Mouse (Mus musculus): ENCODE data around the gene Cds1. TPM values are rescaled to one million over a fixed set of nuclear protein-coding genes. Genes with fewer than 3 reads are reported as not detected.

Gene Cds1
- polyA plus RNA-seq, 1 experiment, result 0.76 TPM

GRCm38 (mm10) chr5:101742014-101742413 lies 22.9 kb upstream of the Cds1 start:
- no peak for TF ChIP-seq FLI1 (IDR thresholded peaks at IDR 0.05; ENCODE audit: low read length)
- no peak for TF ChIP-seq GATA1 (IDR thresholded peaks at IDR 0.05; ENCODE audit: borderline replicate concordance, low read length)
- H3K27me3 ChIP-seq (replicated peaks), result no peaks in the 10 kb centered on the region
- no peaks in the 10 kb centered on the region for H3K36me3 ChIP-seq (replicated peaks; ENCODE audit: low read length)
- H3K9me3 ChIP-seq, result peaks cover 10% of the 10 kb centered on the region; the same call in 1 of the 2 replicates
- H3K4me3 ChIP-seq (replicated peaks), result no peak overlapping the region
- H3K4me1 ChIP-seq, result no peaks in the 10 kb centered on the region

- H3K9me3 ChIP-seq, result peaks cover 10% of the 10 kb centered on the region; the same call in 1 of the 2 replicates
Measured at GRCm38 (mm10) chr5:101742425-101742824, 22.5 kb upstream of the Cds1 start.

GRCm38 (mm10) chr5:101744886-101745285 lies 20.0 kb upstream of the Cds1 start:
- H3K36me3 ChIP-seq (replicated peaks; ENCODE audit: low read length), result no peaks in the 10 kb centered on the region
- no peaks in the 10 kb centered on the region for H3K27me3 ChIP-seq (replicated peaks)
- TF ChIP-seq FLI1 (IDR thresholded peaks at IDR 0.05; ENCODE audit: low read length) (no peak), GATA1 (IDR thresholded peaks at IDR 0.05; ENCODE audit: borderline replicate concordance, low read length) (no peak)
- peaks cover 10% of the 10 kb centered on the region; the same call in 1 of the 2 replicates for H3K9me3 ChIP-seq
- no peak overlapping the region for H3K4me3 ChIP-seq (replicated peaks)
- H3K4me1 ChIP-seq, result no peaks in the 10 kb centered on the region

More at GRCm38 (mm10) chr5:101742425-101742824, 22.5 kb upstream of the Cds1 start:
- Histone ChIP-seq H3K4me3 (replicated peaks) (no peak overlapping the region), H3K4me1 (no peaks in the 10 kb centered on the region), H3K36me3 (replicated peaks; ENCODE audit: low read length) (no peaks in the 10 kb centered on the region), H3K27me3 (replicated peaks) (no peaks in the 10 kb centered on the region)
- no peak for TF ChIP-seq GATA1 (IDR thresholded peaks at IDR 0.05; ENCODE audit: borderline replicate concordance, low read length)
- no peak for TF ChIP-seq FLI1 (IDR thresholded peaks at IDR 0.05; ENCODE audit: low read length)

GRCm38 (mm10) chr5:101753680-101754079 lies 11.2 kb upstream of the Cds1 start:
- peaks cover 5% of the 10 kb centered on the region for H3K27me3 ChIP-seq (replicated peaks)
- H3K4me1 ChIP-seq, result no peaks in the 10 kb centered on the region
- H3K9me3 ChIP-seq, result no peaks in the 10 kb centered on the region
- no peaks in the 10 kb centered on the region for H3K36me3 ChIP-seq (replicated peaks; ENCODE audit: low read length)
- TF ChIP-seq GATA1 (IDR thresholded peaks at IDR 0.05; ENCODE audit: borderline replicate concordance, low read length), result no peak
- TF ChIP-seq FLI1 (IDR thresholded peaks at IDR 0.05; ENCODE audit: low read length), result no peak
- H3K4me3 ChIP-seq (replicated peaks), result no peak overlapping the region

GRCm38 (mm10) chr5:101757669-101758068 lies 7.3 kb upstream of the Cds1 start:
- no peaks in the 10 kb centered on the region for H3K36me3 ChIP-seq (replicated peaks; ENCODE audit: low read length)
- H3K27me3 ChIP-seq (replicated peaks), result peaks cover 19% of the 10 kb centered on the region

GRCm38 (mm10) chr5:101761685-101762084 lies 3.2 kb upstream of the Cds1 start:
- H3K9me3 ChIP-seq, result 0 out of 2 replicates have a peak, but pooled peaks cover 3% of the 10 kb centered on the region
- H3K4me1 ChIP-seq, result peaks cover 26% of the 10 kb centered on the region
- TF ChIP-seq GATA1 (IDR thresholded peaks at IDR 0.05; ENCODE audit: borderline replicate concordance, low read length) (no peak), FLI1 (IDR thresholded peaks at IDR 0.05; ENCODE audit: low read length) (no peak)

More at GRCm38 (mm10) chr5:101757669-101758068, 7.3 kb upstream of the Cds1 start:
- Histone ChIP-seq H3K4me1 (no peaks in the 10 kb centered on the region), H3K4me3 (replicated peaks) (no peak overlapping the region), H3K9me3 (0 out of 2 replicates have a peak, but pooled peaks cover 3% of the 10 kb centered on the region)
- TF ChIP-seq GATA1 (IDR thresholded peaks at IDR 0.05; ENCODE audit: borderline replicate concordance, low read length) (no peak), FLI1 (IDR thresholded peaks at IDR 0.05; ENCODE audit: low read length) (no peak)

GRCm38 (mm10) chr5:101763571-101763970 lies 1.4 kb upstream of the Cds1 start:
- H3K27me3 ChIP-seq (replicated peaks), result peaks cover 73% of the 10 kb centered on the region
- TF ChIP-seq FLI1 (IDR thresholded peaks at IDR 0.05; ENCODE audit: low read length), result no peak
- no peak for TF ChIP-seq GATA1 (IDR thresholded peaks at IDR 0.05; ENCODE audit: borderline replicate concordance, low read length)
- no peak overlapping the region for H3K4me3 ChIP-seq (replicated peaks)
- peaks cover 9% of the 10 kb centered on the region; the same call in 1 of the 2 replicates for H3K9me3 ChIP-seq
- peaks cover 26% of the 10 kb centered on the region for H3K4me1 ChIP-seq
- H3K36me3 ChIP-seq (replicated peaks; ENCODE audit: low read length), result no peaks in the 10 kb centered on the region

More at GRCm38 (mm10) chr5:101761685-101762084, 3.2 kb upstream of the Cds1 start:
- Histone ChIP-seq H3K27me3 (replicated peaks) (peaks cover 59% of the 10 kb centered on the region), H3K36me3 (replicated peaks; ENCODE audit: low read length) (no peaks in the 10 kb centered on the region), H3K4me3 (replicated peaks) (no peak overlapping the region)

GRCm38 (mm10) chr5:101765390-101765901 lies 516 bp downstream of the Cds1 start:
- Histone ChIP-seq H3K36me3 (replicated peaks; ENCODE audit: low read length) (no peaks in the 10 kb centered on the region), H3K4me1 (peaks cover 31% of the 10 kb centered on the region), H3K9me3 (peaks cover 9% of the 10 kb centered on the region; the same call in 1 of the 2 replicates), H3K4me3 (replicated peaks) (peak overlapping the region; percentile 96), H3K27me3 (replicated peaks) (peaks cover 84% of the 10 kb centered on the region)
- TF ChIP-seq GATA1 (IDR thresholded peaks at IDR 0.05; ENCODE audit: borderline replicate concordance, low read length) (no peak), FLI1 (IDR thresholded peaks at IDR 0.05; ENCODE audit: low read length) (no peak)

GRCm38 (mm10) chr5:101766248-101766647 lies 1.3 kb downstream of the Cds1 start:
- peak overlapping the region; percentile 69 for H3K4me3 ChIP-seq (replicated peaks)
- H3K9me3 ChIP-seq, result peaks cover 7% of the 10 kb centered on the region; the same call in 1 of the 2 replicates
- H3K27me3 ChIP-seq (replicated peaks), result peaks cover 83% of the 10 kb centered on the region
- no peaks in the 10 kb centered on the region for H3K36me3 ChIP-seq (replicated peaks; ENCODE audit: low read length)
- peaks cover 31% of the 10 kb centered on the region for H3K4me1 ChIP-seq
- TF ChIP-seq FLI1 (IDR thresholded peaks at IDR 0.05; ENCODE audit: low read length) (no peak), GATA1 (IDR thresholded peaks at IDR 0.05; ENCODE audit: borderline replicate concordance, low read length) (no peak)

GRCm38 (mm10) chr5:101767086-101767485 lies 2.2 kb downstream of the Cds1 start:
- Histone ChIP-seq H3K36me3 (replicated peaks; ENCODE audit: low read length) (no peaks in the 10 kb centered on the region), H3K9me3 (peaks cover 6% of the 10 kb centered on the region; the same call in 1 of the 2 replicates), H3K4me3 (replicated peaks) (no peak overlapping the region), H3K27me3 (replicated peaks) (peaks cover 84% of the 10 kb centered on the region), H3K4me1 (peaks cover 31% of the 10 kb centered on the region)
- TF ChIP-seq FLI1 (IDR thresholded peaks at IDR 0.05; ENCODE audit: low read length), result no peak
- no peak for TF ChIP-seq GATA1 (IDR thresholded peaks at IDR 0.05; ENCODE audit: borderline replicate concordance, low read length)
